Mouse (Mus musculus) neural tube, embryonic 11.5 days (tissue): ENCODE data around the gene Psmd13. TPM values are rescaled to one million over a fixed set of nuclear protein-coding genes. Genes with fewer than 3 reads are reported as not detected.

Source experiments
- ATAC-seq: fragments of 200-750 bp; cut with Nextera tagmentation; 2 replicates; pipeline ENCODE4 v1.8.0; 2017; ENCODE audit warnings: moderate number of reproducible peaks, mild to moderate bottlenecking, moderate TSS enrichment, moderate library complexity; ENCODE audit not compliant: insufficient read depth, low FRiP score, low TSS enrichment
- DNase-seq: peaks from one replicate; pipeline ENCODE4 v3.0.0-alpha.2; 2015; ENCODE audit warnings: low spot score
- H3K27ac ChIP-seq: fragments of 300-500 bp; sonication (generic); 2 replicates; pipeline ENCODE4 v1.5.1; 2014; ENCODE audit warnings: low read depth, mild to moderate bottlenecking, low read length
- H3K27me3 ChIP-seq: fragments of 300-500 bp; sonication (generic); 2 replicates; pipeline ENCODE4 v1.6.1; 2014; ENCODE audit warnings: mild to moderate bottlenecking, low read length, mixed read lengths; ENCODE audit not compliant: control insufficient read depth, insufficient read depth
- H3K36me3 ChIP-seq: fragments of 300-500 bp; sonication (generic); 2 replicates; pipeline ENCODE4 v1.6.1; 2014; ENCODE audit warnings: mild to moderate bottlenecking, low read length, moderate library complexity, mixed read lengths; ENCODE audit not compliant: control insufficient read depth, insufficient read depth
- H3K4me1 ChIP-seq: fragments of 300-500 bp; sonication (generic); 2 replicates; pipeline ENCODE4 v1.6.1; 2014; ENCODE audit warnings: low read length, mixed read lengths; ENCODE audit not compliant: control insufficient read depth, insufficient read depth
- H3K4me2 ChIP-seq: fragments of 300-500 bp; sonication (generic); 2 replicates; pipeline ENCODE4 v1.6.1; 2014; ENCODE audit warnings: low read depth, mild to moderate bottlenecking, moderate library complexity
- H3K4me3 ChIP-seq: fragments of 300-500 bp; sonication (generic); 2 replicates; pipeline ENCODE4 v1.5.1; 2014; ENCODE audit warnings: low read depth, low read length
- H3K9ac ChIP-seq: fragments of 300-500 bp; sonication (generic); 2 replicates; pipeline ENCODE4 v1.6.1; 2014; ENCODE audit warnings: mild to moderate bottlenecking, low read length
- H3K9me3 ChIP-seq: fragments of 300-500 bp; sonication (generic); 2 replicates; pipeline ENCODE4 v1.6.1; 2016; ENCODE audit warnings: low read length; ENCODE audit not compliant: control insufficient read depth
- WGBS: fragments of 180-500 bp; shearing (Covaris S2); extraction: QIAGEN DNeasy Blood & Tissue Kit; methylation state at CpG from one replicate; pipeline ENCODE4 v1.1.7; 2014; 5-methylcytosine and 5-hydroxymethylcytosine counted together
- polyA plus RNA-seq: library from polyadenylated mRNA; unstranded; fragments of >200 nt; fragmentation: Nextera tagmentation; extraction: Ambion mirVana; gene quantifications from 2 replicates; pipeline ENCODE4 v1.2.1, GENCODE M21; 2014

Psmd13 gene
- polyA plus RNA-seq, 1 experiment from 2014 or later: 158 TPM

DNA sequence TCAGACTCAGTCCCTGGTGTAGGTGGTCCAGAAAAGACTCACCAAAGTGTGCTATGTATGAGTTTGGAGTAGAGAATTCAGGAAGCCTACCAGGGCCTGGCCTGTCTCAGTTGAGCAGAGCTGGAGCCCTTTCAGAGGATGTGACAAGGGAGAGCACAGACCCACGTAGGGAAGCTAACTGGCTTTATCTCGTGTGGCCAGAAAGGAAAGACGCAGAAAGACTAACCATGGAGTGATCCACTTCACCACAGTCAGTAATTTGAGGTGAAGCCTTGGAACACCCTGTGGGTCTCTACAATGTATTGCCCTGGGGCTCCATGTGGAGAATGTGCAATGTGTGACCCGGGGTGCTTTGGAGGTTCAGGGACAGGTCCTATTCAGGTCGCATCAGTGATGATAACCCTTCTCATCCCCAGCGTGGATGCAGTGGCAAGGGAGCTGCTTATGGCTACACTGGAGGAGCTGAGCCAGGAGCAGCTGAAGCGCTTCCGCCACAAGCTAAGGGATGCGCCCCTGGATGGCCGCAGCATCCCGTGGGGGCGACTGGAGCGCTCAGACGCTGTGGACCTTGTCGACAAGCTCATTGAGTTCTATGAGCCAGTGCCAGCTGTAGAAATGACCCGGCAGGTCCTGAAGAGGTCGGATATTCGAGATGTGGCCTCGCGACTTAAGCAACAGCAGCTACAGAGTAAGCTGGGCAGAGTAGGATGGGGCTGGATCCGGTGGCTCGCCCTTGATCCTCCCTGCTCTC lies 39.6 kb downstream of the Psmd13 start:
- H3K4me1 ChIP-seq: peaks cover 9% of the 10 kb centered on the region
- 28% methylated on average over 22 of the region's 22 CpGs for WGBS
- peak overlapping the region; percentile 60; the same call in 1 of the 2 replicates for H3K4me2 ChIP-seq
- no peaks in the 10 kb centered on the region for H3K9me3 ChIP-seq
- no peaks in the 10 kb centered on the region for H3K36me3 ChIP-seq
- H3K9ac ChIP-seq: no peak overlapping the region
- no peak overlapping the region for H3K27ac ChIP-seq
- DNase-seq: no peak
- H3K4me3 ChIP-seq: no peak overlapping the region
- no peak for ATAC-seq
- H3K27me3 ChIP-seq: peaks cover 44% of the 10 kb centered on the region

DNA sequence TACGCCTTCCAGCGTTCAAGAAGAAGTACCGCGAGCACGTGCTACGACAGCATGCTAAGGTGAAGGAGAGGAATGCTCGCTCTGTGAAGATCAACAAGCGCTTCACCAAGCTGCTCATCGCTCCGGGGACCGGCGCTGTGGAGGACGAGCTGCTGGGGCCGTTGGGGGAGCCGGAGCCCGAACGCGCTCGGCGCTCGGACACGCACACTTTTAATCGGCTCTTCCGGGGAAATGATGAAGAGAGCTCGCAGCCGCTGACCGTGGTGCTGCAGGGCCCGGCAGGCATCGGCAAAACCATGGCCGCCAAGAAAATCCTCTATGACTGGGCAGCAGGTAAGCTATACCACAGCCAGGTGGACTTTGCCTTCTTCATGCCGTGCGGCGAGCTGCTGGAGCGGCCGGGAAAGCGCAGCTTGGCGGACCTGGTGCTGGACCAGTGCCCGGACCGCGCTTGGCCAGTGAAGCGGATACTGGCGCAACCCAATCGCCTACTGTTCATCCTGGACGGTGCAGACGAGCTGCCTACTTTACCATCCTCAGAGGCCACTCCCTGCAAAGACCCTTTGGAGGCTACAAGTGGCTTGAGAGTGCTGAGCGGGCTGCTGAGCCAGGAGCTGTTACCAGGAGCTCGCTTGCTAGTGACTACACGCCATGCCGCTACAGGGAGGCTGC lies 40.8 kb downstream of the Psmd13 start:
- H3K4me2 ChIP-seq: peak overlapping the region; percentile 60
- ATAC-seq (no peak), DNase-seq (peak; percentile 50)
- H3K27ac ChIP-seq: no peak overlapping the region
- H3K9me3 ChIP-seq: no peaks in the 10 kb centered on the region
- H3K27me3 ChIP-seq: peaks cover 44% of the 10 kb centered on the region
- H3K4me3 ChIP-seq: peak overlapping the region; percentile 34
- H3K4me1 ChIP-seq: peaks cover 9% of the 10 kb centered on the region
- peak overlapping the region; percentile 5; the same call in 1 of the 2 replicates for H3K9ac ChIP-seq
- 1% methylated on average over 49 of the region's 49 CpGs for whole genome bisulfite sequencing
- no peaks in the 10 kb centered on the region for H3K36me3 ChIP-seq

DNA sequence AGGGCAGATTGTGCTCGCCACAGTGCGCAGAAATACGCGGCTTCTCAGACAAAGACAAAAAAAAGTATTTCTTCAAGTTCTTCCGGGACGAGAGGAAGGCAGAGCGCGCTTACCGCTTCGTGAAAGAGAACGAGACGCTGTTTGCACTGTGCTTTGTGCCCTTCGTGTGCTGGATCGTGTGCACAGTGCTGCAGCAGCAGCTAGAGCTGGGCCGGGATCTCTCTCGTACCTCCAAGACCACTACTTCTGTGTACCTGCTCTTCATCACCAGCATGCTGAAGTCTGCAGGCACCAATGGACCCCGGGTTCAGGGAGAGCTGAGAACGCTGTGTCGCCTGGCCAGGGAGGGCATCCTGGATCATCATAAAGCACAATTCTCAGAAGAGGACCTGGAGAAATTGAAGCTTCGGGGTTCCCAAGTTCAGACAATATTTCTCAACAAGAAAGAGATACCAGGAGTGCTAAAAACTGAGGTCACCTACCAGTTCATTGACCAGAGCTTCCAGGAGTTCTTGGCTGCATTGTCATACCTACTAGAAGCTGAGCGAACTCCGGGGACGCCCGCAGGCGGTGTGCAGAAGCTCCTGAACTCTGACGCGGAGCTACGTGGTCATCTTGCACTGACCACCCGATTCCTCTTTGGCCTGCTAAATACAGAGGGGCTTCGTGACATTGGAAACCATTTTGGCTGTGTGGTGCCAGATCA lies 41.5 kb downstream of the Psmd13 start:
- Histone ChIP-seq H3K36me3 (no peaks in the 10 kb centered on the region), H3K9ac (no peak overlapping the region; the same call in 1 of the 2 replicates), H3K27ac (no peak overlapping the region), H3K4me1 (peaks cover 9% of the 10 kb centered on the region), H3K9me3 (no peaks in the 10 kb centered on the region), H3K4me2 (peak overlapping the region; percentile 60), H3K4me3 (peak overlapping the region; percentile 34), H3K27me3 (peaks cover 44% of the 10 kb centered on the region)
- ATAC-seq (no peak), DNase-seq (no peak)
- 23% methylated on average over 30 of the region's 30 CpGs for WGBS

DNA sequence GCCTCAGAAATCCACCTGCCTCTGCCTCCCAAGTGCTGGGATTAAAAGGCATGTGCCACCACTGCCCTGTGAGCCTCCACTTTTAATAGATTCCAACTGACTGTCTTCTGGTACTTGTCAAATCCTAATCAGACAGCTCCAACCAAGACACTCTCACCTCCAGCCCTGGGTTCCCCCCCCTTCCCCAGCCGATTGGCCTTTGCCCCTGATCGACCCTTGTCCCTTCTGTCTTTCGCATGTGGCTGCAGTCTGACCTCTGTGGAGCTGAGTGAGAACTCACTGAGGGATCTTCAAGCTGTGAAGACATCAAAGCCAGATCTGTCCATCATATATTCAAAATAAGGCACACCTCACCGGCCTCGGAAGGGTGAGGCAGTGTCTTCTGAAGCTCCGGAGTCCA lies 45.4 kb downstream of the Psmd13 start:
- Histone ChIP-seq H3K27ac (no peak overlapping the region), H3K27me3 (peaks cover 20% of the 10 kb centered on the region), H3K9me3 (no peaks in the 10 kb centered on the region), H3K4me1 (peaks cover 7% of the 10 kb centered on the region), H3K4me2 (no peak overlapping the region), H3K4me3 (no peak overlapping the region), H3K36me3 (no peaks in the 10 kb centered on the region), H3K9ac (no peak overlapping the region)
- no peak for ATAC-seq
- 87% methylated on average over 6 of the region's 6 CpGs for WGBS
- no peak for DNase-seq

DNA sequence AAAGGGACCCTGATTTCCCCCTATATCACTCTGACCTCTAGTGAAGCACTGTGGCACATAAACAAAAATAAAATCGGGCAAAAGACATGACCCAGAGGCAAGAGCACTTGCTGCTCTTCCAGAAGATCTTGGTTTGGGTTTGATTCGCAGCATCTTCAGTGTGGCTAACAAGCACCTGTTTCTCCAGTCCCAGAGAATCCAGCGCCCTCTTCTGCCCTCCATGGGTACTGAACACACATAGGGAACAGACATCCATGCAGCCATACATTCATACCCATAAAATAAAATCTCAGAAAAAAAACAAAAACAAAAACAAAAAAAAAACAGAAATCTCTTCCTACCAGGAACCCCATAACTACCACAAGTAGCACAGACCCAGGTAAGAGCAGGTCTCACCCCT lies 56.7 kb downstream of the Psmd13 start:
- DNase-seq: no peak
- no peaks in the 10 kb centered on the region for H3K27me3 ChIP-seq
- H3K4me2 ChIP-seq: no peak overlapping the region
- no peak overlapping the region for H3K9ac ChIP-seq
- peaks cover 10% of the 10 kb centered on the region for H3K4me1 ChIP-seq
- H3K9me3 ChIP-seq: no peaks in the 10 kb centered on the region
- H3K4me3 ChIP-seq: no peak overlapping the region
- H3K27ac ChIP-seq: no peak overlapping the region
- 40% methylated on average over 3 of the region's 3 CpGs for WGBS
- no peak for ATAC-seq
- H3K36me3 ChIP-seq: no peaks in the 10 kb centered on the region

DNA sequence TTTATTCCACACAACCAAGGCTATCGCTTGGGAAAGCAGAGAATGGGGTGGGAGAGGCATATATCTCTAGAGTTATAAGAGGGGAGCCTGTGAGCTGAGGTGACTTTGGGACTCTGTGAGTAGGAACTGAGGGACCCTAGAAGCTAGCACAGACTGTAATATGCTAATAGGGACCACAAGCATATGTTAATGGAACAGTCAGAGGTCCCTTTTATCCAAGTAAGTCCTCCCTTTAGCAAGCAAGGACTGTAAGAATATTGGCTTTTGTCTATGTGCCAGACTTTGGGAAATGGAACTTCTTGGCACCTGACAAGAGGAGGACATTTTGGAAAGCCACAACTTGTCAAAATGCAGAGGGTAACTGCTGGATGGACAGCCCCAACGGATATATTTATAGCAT lies 57.1 kb downstream of the Psmd13 start:
- ATAC-seq (no peak), DNase-seq (no peak)
- Histone ChIP-seq H3K4me3 (no peak overlapping the region), H3K36me3 (no peaks in the 10 kb centered on the region), H3K9me3 (no peaks in the 10 kb centered on the region), H3K9ac (no peak overlapping the region), H3K4me2 (no peak overlapping the region), H3K27me3 (no peaks in the 10 kb centered on the region), H3K4me1 (peaks cover 10% of the 10 kb centered on the region), H3K27ac (no peak overlapping the region)
- 21% methylated on average over 2 of the region's 2 CpGs for WGBS

DNA sequence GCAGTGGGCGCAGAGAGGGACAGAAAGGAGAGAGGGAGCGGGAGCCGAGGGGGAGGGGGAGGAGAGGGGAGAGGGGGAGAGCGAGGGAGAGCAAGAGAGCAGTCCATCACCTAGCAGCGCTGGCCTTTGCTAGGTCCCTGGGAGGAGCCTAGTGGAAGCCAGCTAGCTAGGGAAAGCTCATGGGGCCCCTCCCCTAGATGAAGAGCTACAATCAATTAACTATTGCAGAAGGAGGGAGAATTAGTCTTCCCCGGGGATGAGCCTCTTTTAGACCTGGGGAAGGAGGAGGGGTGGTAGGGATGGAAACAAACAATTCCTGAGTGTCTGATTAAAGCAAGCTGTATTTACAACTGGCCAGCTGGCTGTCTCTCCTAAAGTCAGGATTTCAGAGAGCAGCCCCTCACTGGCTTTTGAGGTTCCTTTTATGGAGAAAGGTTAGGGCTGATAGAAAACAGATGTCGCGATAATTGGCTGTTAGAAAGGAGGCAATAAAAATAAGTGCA lies 58.0 kb downstream of the Psmd13 start:
- 1% methylated on average over 8 of the region's 8 CpGs for WGBS
- H3K4me2 ChIP-seq: no peak overlapping the region
- H3K36me3 ChIP-seq: no peaks in the 10 kb centered on the region
- H3K4me3 ChIP-seq: no peak overlapping the region
- H3K27me3 ChIP-seq: no peaks in the 10 kb centered on the region
- no peak overlapping the region for H3K27ac ChIP-seq
- peaks cover 10% of the 10 kb centered on the region for H3K4me1 ChIP-seq
- no peaks in the 10 kb centered on the region for H3K9me3 ChIP-seq
- DNase-seq (peak; percentile 45), ATAC-seq (no peak)
- H3K9ac ChIP-seq: no peak overlapping the region

DNA sequence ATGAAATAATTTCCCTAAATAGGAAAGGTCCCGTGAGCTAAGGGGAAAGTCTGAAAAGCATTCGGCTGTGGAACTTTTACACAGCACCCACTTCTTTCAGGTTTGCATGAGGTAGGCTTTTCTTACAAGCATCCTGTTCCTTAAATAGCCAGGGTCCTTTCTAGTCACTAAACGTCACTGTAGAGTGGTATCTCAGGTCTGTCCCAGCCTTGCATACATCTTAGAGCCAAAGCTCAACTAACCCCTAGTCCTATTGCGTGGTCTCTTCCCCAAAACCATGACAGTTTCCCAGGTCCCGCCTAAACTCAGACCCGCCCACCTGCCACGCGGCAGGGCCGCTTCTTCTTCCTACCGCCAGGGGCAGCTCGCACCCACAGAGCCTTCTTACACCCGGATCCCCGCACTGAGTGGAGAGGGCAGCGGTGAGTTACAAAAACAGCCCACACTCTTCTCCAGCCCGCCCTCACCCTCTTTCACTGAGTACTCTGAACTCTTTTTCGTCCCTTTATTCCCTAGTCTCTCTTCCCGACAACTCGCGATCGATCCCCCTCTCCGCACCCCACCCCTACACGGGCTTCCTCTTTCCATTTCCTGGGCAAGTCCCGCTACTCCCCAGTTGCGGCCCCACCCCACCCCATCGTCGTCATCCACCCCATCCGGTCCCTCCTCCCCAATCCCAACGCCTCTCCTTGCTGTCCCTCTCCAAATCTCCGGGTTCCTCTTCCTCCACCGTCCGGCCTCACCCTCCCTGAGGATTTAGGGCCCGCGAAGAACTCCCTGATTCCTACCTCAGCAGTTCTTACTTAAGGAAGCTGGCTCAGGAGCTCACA lies 59.7 kb downstream of the Psmd13 start, which contains the start of gene Pgghg:
Pgghg (plus strand) TSS at position 170 of the 830 bp plus-strand sequence.
- H3K9me3 ChIP-seq: no peaks in the 10 kb centered on the region
- H3K4me1 ChIP-seq: peaks cover 10% of the 10 kb centered on the region
- H3K27ac ChIP-seq: peak within 1 kb of the TSS; percentile 3; the same call in 1 of the 2 replicates
- 4% methylated on average over 33 of the region's 33 CpGs for WGBS
- ATAC-seq: peak; percentile 85
- DNase-seq: peak; percentile 90
- peak within 1 kb of the TSS; percentile 57 for H3K4me2 ChIP-seq
- no peaks in the 10 kb centered on the region; the same call in 1 of the 2 replicates for H3K36me3 ChIP-seq
- H3K9ac ChIP-seq: peak within 1 kb of the TSS; percentile 59
- H3K27me3 ChIP-seq: no peaks in the 10 kb centered on the region
- H3K4me3 ChIP-seq: peak within 1 kb of the TSS; percentile 42
